Mouse (Mus musculus): Measurements from ENCODE around the gene Smg6. TPM values are rescaled to one million over a fixed set of nuclear protein-coding genes. Genes with fewer than 3 reads are reported as not detected.

Smg6 gene
- polyA plus RNA-seq, 1 experiment from 2014 or later, result 19.2 TPM

DNA sequence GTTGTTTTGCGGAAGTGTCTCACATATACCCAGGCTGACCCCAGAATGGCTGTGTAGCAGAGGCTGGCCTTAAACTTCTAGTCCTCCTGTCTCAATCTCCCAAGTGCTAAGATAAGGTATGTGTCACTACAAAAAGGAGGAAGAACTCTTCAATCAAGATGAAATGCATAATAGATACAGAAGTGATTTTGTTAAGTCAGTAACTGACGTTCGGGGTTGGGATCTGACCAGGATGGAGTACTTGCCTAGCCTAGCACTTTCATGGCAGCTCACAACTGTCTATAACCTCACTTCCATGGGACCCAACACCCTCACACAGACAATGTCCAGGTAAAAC, 129.2 kb downstream of the Smg6 start:
- H3K27me3 ChIP-seq (replicated peaks; ENCODE audit: control insufficient read depth, insufficient read depth, low read length), result no peaks in the 10 kb centered on the region
- H3K4me1 ChIP-seq (replicated peaks; ENCODE audit: control insufficient read depth, insufficient read depth, low read length), result peaks cover 7% of the 10 kb centered on the region; the same call in 1 of the 2 replicates
- H3K9ac ChIP-seq (replicated peaks; ENCODE audit: low read depth, low read length), result no peak overlapping the region
- no peak for ATAC-seq
- H3K36me3 ChIP-seq (ENCODE audit: control insufficient read depth, insufficient read depth), result no peaks in the 10 kb centered on the region; the same call in 1 of the 2 replicates
- H3K27ac ChIP-seq (ENCODE audit: low read length), result 0 out of 2 replicates have a peak overlapping the region, but pooled peaks have one; percentile 6
- no peaks in the 10 kb centered on the region for H3K9me3 ChIP-seq (ENCODE audit: control insufficient read depth, low read length)
- H3K4me3 ChIP-seq (replicated peaks; ENCODE audit: low read length), result no peak overlapping the region
- H3K4me2 ChIP-seq (ENCODE audit: low read length), result no peak overlapping the region
- 96% methylated on average over 3 of the region's 3 CpGs for WGBS

DNA sequence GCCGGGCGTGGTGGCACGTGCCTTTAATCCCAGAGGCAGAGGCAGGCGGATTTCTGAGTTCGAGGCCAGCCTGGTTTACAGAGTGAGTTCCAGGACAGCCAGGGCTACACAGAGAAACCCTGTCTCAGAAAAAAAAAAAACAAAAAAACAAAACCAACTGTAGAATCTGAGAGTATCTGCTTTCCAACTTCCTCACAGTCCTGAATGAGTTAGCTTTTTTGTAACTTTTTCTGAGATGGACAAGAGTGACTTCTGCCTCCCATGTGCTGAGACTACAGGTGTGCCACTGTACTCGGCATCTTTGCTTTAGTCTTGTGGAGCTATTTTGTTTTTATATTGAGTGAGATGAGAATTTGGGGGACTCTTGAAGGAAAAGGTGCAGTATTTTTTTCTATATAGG, 137.0 kb downstream of the Smg6 start:
- Histone ChIP-seq H3K9me3 (ENCODE audit: control insufficient read depth, low read length) (no peaks in the 10 kb centered on the region), H3K4me2 (ENCODE audit: low read length) (no peak overlapping the region), H3K4me1 (replicated peaks; ENCODE audit: control insufficient read depth, insufficient read depth, low read length) (no peaks in the 10 kb centered on the region), H3K9ac (replicated peaks; ENCODE audit: low read depth, low read length) (no peak overlapping the region), H3K4me3 (replicated peaks; ENCODE audit: low read length) (no peak overlapping the region), H3K36me3 (ENCODE audit: control insufficient read depth, insufficient read depth) (no peaks in the 10 kb centered on the region; the same call in 1 of the 2 replicates), H3K27me3 (replicated peaks; ENCODE audit: control insufficient read depth, insufficient read depth, low read length) (no peaks in the 10 kb centered on the region), H3K27ac (ENCODE audit: low read length) (no peak overlapping the region)
- no peak for ATAC-seq
- WGBS, result 97% methylated on average over 6 of the region's 6 CpGs

DNA sequence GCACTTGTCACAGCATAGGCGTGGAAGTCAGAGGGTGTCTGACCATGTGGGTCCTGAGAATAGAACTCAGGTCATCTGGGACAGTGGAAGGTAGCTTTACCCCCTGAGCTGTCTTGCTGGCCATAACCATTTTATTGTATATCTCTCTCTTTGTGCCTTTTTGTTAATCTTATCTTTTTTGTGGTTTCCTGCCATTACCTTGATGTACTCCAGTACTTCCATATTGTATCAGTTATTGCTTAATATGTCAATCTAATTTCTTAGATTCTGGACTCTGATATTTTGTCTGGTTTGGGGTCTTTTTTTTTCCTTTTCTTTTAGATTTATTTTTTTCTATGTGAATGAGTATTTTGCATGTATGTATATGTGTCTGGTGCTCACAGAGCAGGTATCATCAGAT, 138.6 kb downstream of the Smg6 start:
- Histone ChIP-seq H3K4me2 (ENCODE audit: low read length) (no peak overlapping the region), H3K27ac (ENCODE audit: low read length) (no peak overlapping the region), H3K27me3 (replicated peaks; ENCODE audit: control insufficient read depth, insufficient read depth, low read length) (no peaks in the 10 kb centered on the region), H3K4me1 (replicated peaks; ENCODE audit: control insufficient read depth, insufficient read depth, low read length) (no peaks in the 10 kb centered on the region), H3K9ac (replicated peaks; ENCODE audit: low read depth, low read length) (no peak overlapping the region), H3K36me3 (ENCODE audit: control insufficient read depth, insufficient read depth) (no peaks in the 10 kb centered on the region), H3K9me3 (ENCODE audit: control insufficient read depth, low read length) (no peaks in the 10 kb centered on the region), H3K4me3 (replicated peaks; ENCODE audit: low read length) (no peak overlapping the region)
- no peak for ATAC-seq
- 95% methylated on average over 1 of the region's 1 CpGs for WGBS

DNA sequence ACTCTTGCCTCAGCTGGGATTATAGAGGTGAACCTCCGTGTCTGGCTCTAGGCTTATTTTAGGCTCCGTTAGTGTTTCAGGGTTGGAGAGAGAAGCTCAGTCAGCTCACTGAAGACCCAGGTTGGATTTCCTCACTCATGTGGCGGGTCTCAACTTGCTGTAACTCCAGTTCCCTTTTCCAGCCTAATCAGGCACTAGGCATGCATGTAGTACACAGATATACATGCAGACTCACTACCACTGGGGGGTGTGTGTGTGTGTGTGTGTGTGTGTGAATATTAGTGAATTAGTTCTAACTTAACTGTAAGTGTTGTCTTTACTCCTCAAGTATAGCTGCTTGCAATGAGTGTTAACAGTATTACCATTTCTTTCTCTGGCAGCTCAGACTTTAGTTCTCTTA, 145.7 kb downstream of the Smg6 start:
- Histone ChIP-seq H3K4me1 (replicated peaks; ENCODE audit: control insufficient read depth, insufficient read depth, low read length) (no peaks in the 10 kb centered on the region), H3K9me3 (ENCODE audit: control insufficient read depth, low read length) (no peaks in the 10 kb centered on the region), H3K9ac (replicated peaks; ENCODE audit: low read depth, low read length) (no peak overlapping the region), H3K36me3 (ENCODE audit: control insufficient read depth, insufficient read depth) (no peaks in the 10 kb centered on the region), H3K4me2 (ENCODE audit: low read length) (no peak overlapping the region), H3K4me3 (replicated peaks; ENCODE audit: low read length) (no peak overlapping the region), H3K27me3 (replicated peaks; ENCODE audit: control insufficient read depth, insufficient read depth, low read length) (no peaks in the 10 kb centered on the region), H3K27ac (ENCODE audit: low read length) (no peak overlapping the region)
- 93% methylated on average over 3 of the region's 3 CpGs for WGBS
- no peak for ATAC-seq

DNA sequence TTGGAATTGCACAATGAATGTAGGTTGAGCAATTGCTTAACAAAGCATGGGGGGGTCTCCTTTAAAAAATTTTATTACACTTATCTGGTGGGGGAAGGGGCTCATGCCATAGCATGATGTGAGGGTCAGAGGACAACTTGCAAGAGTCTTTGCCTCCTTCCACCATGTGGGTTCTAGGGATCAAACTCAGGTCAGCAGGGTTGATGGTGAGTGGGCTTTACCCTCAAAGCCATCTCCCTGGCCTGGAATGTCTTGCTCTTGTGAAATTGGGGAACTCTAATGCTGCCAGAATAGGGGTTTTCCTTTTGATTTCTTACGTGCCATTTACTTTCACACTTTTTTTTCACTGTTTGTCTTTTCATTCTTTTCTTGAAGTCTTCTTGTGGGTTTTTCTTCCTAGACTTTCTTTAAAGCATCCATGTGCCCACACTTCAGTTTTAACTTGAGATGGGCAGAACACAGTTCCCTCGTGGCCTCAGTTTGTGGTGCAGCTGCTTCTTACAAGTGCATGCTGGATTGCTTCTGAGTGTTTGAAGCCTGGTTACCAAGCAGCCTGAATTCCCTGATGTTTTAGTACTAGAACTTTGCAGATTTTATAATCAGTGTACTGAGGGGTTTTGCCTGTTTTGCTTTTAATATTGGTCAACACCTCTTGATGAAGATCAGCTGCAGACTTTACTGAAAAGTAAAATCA, 147.5 kb downstream of the Smg6 start:
- no peaks in the 10 kb centered on the region for H3K4me1 ChIP-seq (replicated peaks; ENCODE audit: control insufficient read depth, insufficient read depth, low read length)
- 68% methylated on average over 2 of the region's 2 CpGs for WGBS
- H3K9me3 ChIP-seq (ENCODE audit: control insufficient read depth, low read length), result no peaks in the 10 kb centered on the region

DNA sequence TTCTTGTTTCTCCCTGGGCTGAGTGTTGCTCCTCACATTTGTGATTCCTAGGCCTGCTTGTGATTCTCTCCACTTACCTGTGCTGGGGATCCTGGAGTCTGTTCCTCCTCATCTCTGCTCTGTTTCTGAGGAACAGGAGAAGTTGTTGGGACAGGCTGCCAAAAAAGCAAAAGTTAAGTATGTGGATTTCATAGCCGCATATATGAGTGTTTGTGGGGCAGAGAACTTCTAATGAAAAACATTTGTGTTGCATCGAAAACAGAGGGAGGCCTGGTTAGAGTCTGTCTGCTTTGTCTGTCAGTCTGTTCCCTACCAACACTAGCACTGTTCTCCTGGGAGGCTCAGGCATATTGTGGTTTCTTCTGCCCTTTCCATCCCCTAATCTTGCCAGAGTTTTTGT, 148.1 kb downstream of the Smg6 start:
- Histone ChIP-seq H3K27me3 (replicated peaks; ENCODE audit: control insufficient read depth, insufficient read depth, low read length) (no peaks in the 10 kb centered on the region), H3K9ac (replicated peaks; ENCODE audit: low read depth, low read length) (no peak overlapping the region), H3K4me1 (replicated peaks; ENCODE audit: control insufficient read depth, insufficient read depth, low read length) (0 out of 2 replicates have a peak, but pooled peaks cover 2% of the 10 kb centered on the region), H3K36me3 (ENCODE audit: control insufficient read depth, insufficient read depth) (no peaks in the 10 kb centered on the region), H3K4me2 (ENCODE audit: low read length) (no peak overlapping the region), H3K27ac (ENCODE audit: low read length) (no peak overlapping the region), H3K4me3 (replicated peaks; ENCODE audit: low read length) (no peak overlapping the region), H3K9me3 (ENCODE audit: control insufficient read depth, low read length) (no peaks in the 10 kb centered on the region)
- ATAC-seq, result no peak
- WGBS, result 90% methylated on average over 2 of the region's 2 CpGs

More for the DNA sequence above, 147.5 kb downstream of the Smg6 start:
- Histone ChIP-seq H3K4me3 (replicated peaks; ENCODE audit: low read length) (no peak overlapping the region), H3K27me3 (replicated peaks; ENCODE audit: control insufficient read depth, insufficient read depth, low read length) (no peaks in the 10 kb centered on the region), H3K4me2 (ENCODE audit: low read length) (no peak overlapping the region), H3K36me3 (ENCODE audit: control insufficient read depth, insufficient read depth) (no peaks in the 10 kb centered on the region), H3K9ac (replicated peaks; ENCODE audit: low read depth, low read length) (no peak overlapping the region), H3K27ac (ENCODE audit: low read length) (no peak overlapping the region)
- ATAC-seq, result no peak

DNA sequence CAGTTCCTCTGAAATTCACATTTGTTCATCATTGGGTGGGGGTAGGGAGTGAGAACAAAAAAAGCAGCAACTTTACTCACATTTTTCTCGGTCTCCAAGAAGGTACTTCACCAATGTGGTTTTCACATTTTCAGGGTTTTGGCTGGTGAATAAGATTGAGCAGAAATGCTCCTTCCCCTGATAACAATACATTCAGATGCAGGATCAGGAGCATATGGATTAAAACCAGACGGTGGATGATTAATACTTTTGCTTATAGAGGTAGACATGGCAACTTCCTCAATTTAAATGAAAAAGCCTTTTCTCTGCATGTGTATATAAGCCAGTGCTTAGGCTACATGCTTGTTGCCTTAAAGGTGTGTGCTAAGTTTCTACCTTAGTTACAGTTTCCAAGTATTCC, 148.9 kb downstream of the Smg6 start:
- Histone ChIP-seq H3K4me3 (replicated peaks; ENCODE audit: low read length) (no peak overlapping the region), H3K27ac (ENCODE audit: low read length) (no peak overlapping the region), H3K4me2 (ENCODE audit: low read length) (no peak overlapping the region), H3K27me3 (replicated peaks; ENCODE audit: control insufficient read depth, insufficient read depth, low read length) (no peaks in the 10 kb centered on the region), H3K9me3 (ENCODE audit: control insufficient read depth, low read length) (no peaks in the 10 kb centered on the region), H3K9ac (replicated peaks; ENCODE audit: low read depth, low read length) (no peak overlapping the region), H3K36me3 (ENCODE audit: control insufficient read depth, insufficient read depth) (no peaks in the 10 kb centered on the region), H3K4me1 (replicated peaks; ENCODE audit: control insufficient read depth, insufficient read depth, low read length) (0 out of 2 replicates have a peak, but pooled peaks cover 2% of the 10 kb centered on the region)
- 72% methylated on average over 2 of the region's 2 CpGs for WGBS
- ATAC-seq, result no peak

DNA sequence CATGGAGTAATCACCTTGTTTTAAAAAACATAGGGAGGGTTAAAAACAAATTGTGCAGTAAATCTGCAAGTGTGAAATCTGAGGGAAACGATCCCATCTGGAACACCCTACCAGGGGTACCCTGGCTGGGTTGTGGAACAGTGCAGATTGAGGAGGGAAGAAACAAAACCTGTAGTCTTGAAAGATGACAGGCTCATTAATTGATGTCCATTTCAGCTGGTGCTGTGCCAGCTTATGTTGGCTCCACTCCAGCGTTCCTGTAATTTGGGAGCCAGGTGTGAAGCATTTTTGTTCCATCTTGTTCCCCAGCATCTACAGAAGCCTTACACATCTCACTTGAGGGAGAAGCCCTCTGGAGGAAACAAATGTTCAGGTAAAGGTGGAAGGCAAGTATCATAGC, 153.0 kb downstream of the Smg6 start:
- Histone ChIP-seq H3K4me3 (replicated peaks; ENCODE audit: low read length) (no peak overlapping the region), H3K27ac (ENCODE audit: low read length) (no peak overlapping the region)

DNA sequence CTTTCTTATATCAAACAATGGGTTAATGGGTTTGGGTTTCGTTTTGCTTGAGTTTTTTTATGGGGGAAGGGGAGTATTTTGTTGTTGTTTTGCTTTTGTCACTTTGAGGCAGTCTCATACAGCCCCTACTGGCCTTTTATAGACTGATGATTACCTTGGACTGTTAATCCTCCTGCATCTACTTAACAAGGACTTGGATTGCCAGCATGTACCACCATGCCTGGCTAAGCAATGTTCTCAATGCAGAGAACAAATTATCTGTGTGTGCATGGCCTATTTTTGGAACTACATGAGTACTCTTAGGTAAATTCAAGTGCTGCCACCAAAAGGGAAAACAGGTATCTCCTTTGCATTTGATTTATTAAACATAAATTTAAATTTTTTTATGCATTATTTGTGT, 157.4 kb downstream of the Smg6 start:
- no peak for ATAC-seq
- H3K27me3 ChIP-seq (replicated peaks; ENCODE audit: control insufficient read depth, insufficient read depth, low read length), result no peaks in the 10 kb centered on the region
- no peak overlapping the region for H3K4me2 ChIP-seq (ENCODE audit: low read length)
- no peaks in the 10 kb centered on the region for H3K9me3 ChIP-seq (ENCODE audit: control insufficient read depth, low read length)
- peaks cover 3% of the 10 kb centered on the region; the same call in 1 of the 2 replicates for H3K36me3 ChIP-seq (ENCODE audit: control insufficient read depth, insufficient read depth)
- no peak overlapping the region for H3K9ac ChIP-seq (replicated peaks; ENCODE audit: low read depth, low read length)
- 0 out of 2 replicates have a peak, but pooled peaks cover 2% of the 10 kb centered on the region for H3K4me1 ChIP-seq (replicated peaks; ENCODE audit: control insufficient read depth, insufficient read depth, low read length)
- 73% methylated on average over 1 of the region's 1 CpGs for whole genome bisulfite sequencing
- no peak overlapping the region for H3K4me3 ChIP-seq (replicated peaks; ENCODE audit: low read length)
- H3K27ac ChIP-seq (ENCODE audit: low read length), result no peak overlapping the region

More for the DNA sequence above, 153.0 kb downstream of the Smg6 start:
- Histone ChIP-seq H3K4me1 (replicated peaks; ENCODE audit: control insufficient read depth, insufficient read depth, low read length) (0 out of 2 replicates have a peak, but pooled peaks cover 2% of the 10 kb centered on the region), H3K36me3 (ENCODE audit: control insufficient read depth, insufficient read depth) (peaks cover 3% of the 10 kb centered on the region; the same call in 1 of the 2 replicates), H3K9ac (replicated peaks; ENCODE audit: low read depth, low read length) (no peak overlapping the region), H3K4me2 (ENCODE audit: low read length) (no peak overlapping the region), H3K9me3 (ENCODE audit: control insufficient read depth, low read length) (no peaks in the 10 kb centered on the region), H3K27me3 (replicated peaks; ENCODE audit: control insufficient read depth, insufficient read depth, low read length) (no peaks in the 10 kb centered on the region)
- WGBS, result 57% methylated on average over 2 of the region's 2 CpGs
- no peak for ATAC-seq
